Mouse (Mus musculus) embryonic fibroblast, embryonic 13.5 days (primary cell): ENCODE data around the gene Msi2.

Source experiments
- CTCF ChIP-seq: IDR thresholded peaks from 2 replicates; pipeline ENCODE4 v1.5.1; 2011; ENCODE audit warnings: mild to moderate bottlenecking, control low read depth, low read length, moderate library complexity, borderline replicate concordance; ENCODE audit not compliant: insufficient read depth
- POLR2A ChIP-seq: IDR thresholded peaks from 2 replicates; pipeline ENCODE4 v1.6.1; 2011; ENCODE audit warnings: low read depth, mild to moderate bottlenecking, control low read depth, low read length, moderate library complexity

GRCm38 (mm10) chr11:88381145-88381909 lies 337.0 kb downstream of the Msi2 start:
- TF ChIP-seq CTCF (no peak), POLR2A (no peak)
